Mouse (Mus musculus) lung, postnatal 0 days (tissue): Measurements from ENCODE around the gene Stat1.

Source experiments
- CTCF ChIP-seq: IDR thresholded peaks from 2 replicates; pipeline ENCODE4 v1.5.1; 2016; ENCODE audit warnings: antibody characterized with exemption, mild to moderate bottlenecking
- EP300 ChIP-seq: IDR thresholded peaks from 2 replicates; pipeline ENCODE4 v1.6.1; 2016; ENCODE audit warnings: antibody characterized with exemption, mild to moderate bottlenecking, control low read depth

DNA sequence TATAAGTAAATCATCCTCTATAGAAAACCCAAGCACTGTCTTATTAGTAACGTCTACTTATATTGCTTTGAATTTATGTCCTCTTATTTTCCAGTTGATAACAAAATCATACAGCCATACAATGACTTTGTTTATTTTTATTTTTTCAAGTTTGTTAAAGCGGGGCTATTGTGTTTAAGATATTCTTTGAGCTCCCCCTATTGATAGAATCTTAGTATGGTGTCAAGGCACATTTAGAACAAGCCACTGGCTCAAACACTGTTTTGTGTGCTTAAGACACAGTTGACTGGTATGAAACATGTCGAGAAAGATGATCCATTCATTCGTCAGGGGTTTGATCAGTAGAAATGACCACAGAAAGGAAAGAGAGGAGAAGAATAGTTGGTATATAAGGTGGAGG, 33.0 kb upstream of the Stat1 start:
- TF ChIP-seq EP300, result 0 out of 2 replicates have a peak, but pooled peaks have one; percentile 29
- peak; percentile 53 for TF ChIP-seq CTCF
